Mouse (Mus musculus) neural tube, embryonic 14.5 days (tissue): ENCODE measurements around the gene Olfr646. TPM values are rescaled to one million over a fixed set of nuclear protein-coding genes. Genes with fewer than 3 reads are reported as not detected.

Experiments
- ATAC-seq: fragments of 200-750 bp; cut with Nextera tagmentation; 2 replicates; pipeline ENCODE4 v1.8.0; 2017; ENCODE audit warnings: low read depth, mild to moderate bottlenecking, moderate TSS enrichment, moderate library complexity
- H3K27ac ChIP-seq: fragments of 300-500 bp; sonication (generic); 2 replicates; pipeline ENCODE4 v1.5.1; 2014; ENCODE audit warnings: low read depth, mild to moderate bottlenecking, control low read depth, low read length, moderate library complexity, mixed read lengths
- H3K27me3 ChIP-seq: fragments of 300-500 bp; sonication (generic); 2 replicates; pipeline ENCODE4 v1.6.1; 2014; ENCODE audit warnings: low read length; ENCODE audit not compliant: control insufficient read depth, insufficient read depth
- H3K36me3 ChIP-seq: fragments of 300-500 bp; sonication (generic); 2 replicates; pipeline ENCODE4 v1.6.1; 2014; ENCODE audit warnings: low read length, mixed read lengths; ENCODE audit not compliant: control insufficient read depth, insufficient read depth
- H3K4me1 ChIP-seq: fragments of 300-500 bp; sonication (generic); 2 replicates; pipeline ENCODE4 v1.6.1; 2014; ENCODE audit warnings: low read length; ENCODE audit not compliant: control insufficient read depth, insufficient read depth
- H3K4me2 ChIP-seq: fragments of 300-500 bp; sonication (generic); 2 replicates; pipeline ENCODE4 v1.6.1; 2014; ENCODE audit warnings: mild to moderate bottlenecking, low read depth, low read length, control low read depth
- H3K4me3 ChIP-seq: fragments of 300-500 bp; sonication (generic); 2 replicates; pipeline ENCODE4 v1.5.1; 2014; ENCODE audit warnings: low read depth, low read length, control low read depth, mixed read lengths
- H3K9ac ChIP-seq: fragments of 300-500 bp; sonication (generic); replicated peaks from 2 replicates; pipeline ENCODE4 v1.6.1; 2014; ENCODE audit warnings: low read depth, mild to moderate bottlenecking, control low read depth, low read length, mixed read lengths
- H3K9me3 ChIP-seq: fragments of 300-500 bp; sonication (generic); 2 replicates; pipeline ENCODE4 v1.6.1; 2016; ENCODE audit warnings: low read length; ENCODE audit not compliant: control insufficient read depth
- WGBS: fragments of 180-500 bp; shearing (Covaris S2); extraction: QIAGEN DNeasy Blood & Tissue Kit; methylation state at CpG from one replicate; pipeline ENCODE4 v1.1.7; 2014; 5-methylcytosine and 5-hydroxymethylcytosine counted together
- polyA plus RNA-seq: library from polyadenylated mRNA; unstranded; fragments of >200 nt; fragmentation: Nextera tagmentation; extraction: Ambion mirVana; gene quantifications from 2 replicates; pipeline ENCODE4 v1.2.1, GENCODE M21; 2014

Olfr646 gene
- not detected in 2 replicates for polyA plus RNA-seq

DNA sequence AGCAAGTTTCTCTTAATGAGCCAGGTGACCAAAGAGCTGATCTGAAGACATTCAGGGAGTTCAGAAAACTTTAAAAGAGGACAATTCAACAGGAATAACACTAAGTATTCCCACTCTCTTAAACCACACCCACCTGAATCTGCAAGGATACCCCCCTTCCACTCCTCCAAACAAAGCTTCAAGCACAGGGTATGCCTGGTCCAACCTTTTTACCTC is at the start of gene Olfr646:
Gene Olfr646, plus strand, starts transcription at position 117 of the 216 bp plus-strand sequence.
- Histone ChIP-seq H3K4me1 (no peaks in the 10 kb centered on the region), H3K27me3 (no peaks in the 10 kb centered on the region), H3K4me3 (no peak within 1 kb of the TSS), H3K9ac (no peak within 1 kb of the TSS), H3K4me2 (no peak within 1 kb of the TSS), H3K36me3 (no peaks in the 10 kb centered on the region), H3K9me3 (no peaks in the 10 kb centered on the region), H3K27ac (no peak within 1 kb of the TSS)
- ATAC-seq: no peak

DNA sequence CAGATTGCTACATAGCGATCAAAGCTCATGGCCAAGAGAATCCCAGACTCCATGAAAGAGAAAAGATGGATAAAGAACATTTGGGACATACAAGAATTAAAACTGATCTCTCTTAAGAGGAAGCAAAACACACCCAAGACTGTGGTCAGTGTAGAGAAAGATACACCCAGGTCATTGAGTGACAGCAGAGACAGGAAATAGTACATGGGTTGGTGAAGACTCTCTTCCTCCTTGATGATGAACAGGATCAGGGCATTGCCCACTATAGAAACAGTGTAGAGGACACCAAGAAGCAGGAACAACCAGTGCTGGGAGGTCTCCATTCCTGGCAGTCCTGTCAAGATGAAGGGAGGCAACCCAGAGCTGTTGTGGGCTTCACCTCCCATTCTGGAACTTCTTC is 45.5 kb upstream of the Olfr646 start:
- 92% methylated on average over 1 of the region's 1 CpGs for WGBS
- Histone ChIP-seq H3K9ac (no peak overlapping the region), H3K9me3 (no peaks in the 10 kb centered on the region), H3K27me3 (no peaks in the 10 kb centered on the region), H3K4me3 (no peak overlapping the region), H3K4me1 (no peaks in the 10 kb centered on the region), H3K27ac (no peak overlapping the region), H3K4me2 (no peak overlapping the region), H3K36me3 (no peaks in the 10 kb centered on the region)
- ATAC-seq: no peak

DNA sequence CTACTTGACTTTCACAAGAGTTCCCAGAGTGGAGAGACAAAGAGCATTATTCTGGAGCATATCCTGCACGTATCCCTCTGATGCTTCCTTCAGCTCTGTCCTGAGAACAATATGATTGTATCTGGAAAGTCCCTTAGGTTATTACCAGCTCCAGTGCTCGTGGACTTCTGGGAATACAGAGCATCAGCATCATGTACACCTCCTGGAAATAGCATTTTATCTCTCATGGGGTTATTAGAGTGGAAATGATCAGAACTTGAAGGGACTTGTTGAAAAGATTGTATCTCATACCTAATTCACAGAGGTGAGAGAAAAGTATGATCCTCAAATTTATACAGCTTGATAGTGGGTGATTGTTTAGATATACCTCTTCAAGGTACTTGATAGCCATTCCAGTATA is 43.3 kb upstream of the Olfr646 start, which contains the start of gene 4930516K23Rik:
Gene 4930516K23Rik, minus strand, starts transcription at position 101 of the 400 bp plus-strand sequence.
- Histone ChIP-seq H3K27ac (no peak within 1 kb of the TSS), H3K4me3 (no peak within 1 kb of the TSS), H3K9me3 (no peaks in the 10 kb centered on the region), H3K36me3 (no peaks in the 10 kb centered on the region), H3K27me3 (no peaks in the 10 kb centered on the region), H3K4me2 (no peak within 1 kb of the TSS), H3K9ac (no peak within 1 kb of the TSS), H3K4me1 (no peaks in the 10 kb centered on the region)
- 53% methylated on average over 2 of the region's 2 CpGs for WGBS
- ATAC-seq: no peak

DNA sequence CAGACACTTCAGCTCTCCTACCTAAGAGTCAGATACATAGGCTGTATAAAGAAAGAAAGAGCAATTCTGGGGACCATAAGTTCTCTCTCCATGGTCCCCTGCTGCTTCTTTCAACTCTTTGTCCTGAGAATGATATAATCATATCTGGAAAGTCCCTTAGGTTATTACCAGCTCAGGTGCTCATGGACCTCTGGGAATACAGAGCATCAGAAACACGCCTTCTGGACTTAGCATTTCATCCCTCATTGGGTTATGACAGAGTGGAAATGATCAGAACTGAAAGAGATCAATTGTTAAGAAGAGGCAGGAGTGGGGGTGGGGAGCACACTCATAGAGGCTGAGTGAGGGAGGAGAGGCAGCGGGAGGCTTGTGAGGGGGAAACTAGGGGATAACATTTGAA is 32.9 kb upstream of the Olfr646 start, which contains the start of gene Olfr644:
Gene Olfr644, minus strand, starts transcription at position 101 of the 400 bp plus-strand sequence.
- Histone ChIP-seq H3K9ac (no peak within 1 kb of the TSS), H3K4me3 (no peak within 1 kb of the TSS), H3K4me1 (no peaks in the 10 kb centered on the region), H3K9me3 (no peaks in the 10 kb centered on the region), H3K36me3 (no peaks in the 10 kb centered on the region), H3K4me2 (no peak within 1 kb of the TSS), H3K27me3 (no peaks in the 10 kb centered on the region), H3K27ac (no peak within 1 kb of the TSS)
- WGBS: 78% methylated on average over 2 of the region's 2 CpGs
- no peak for ATAC-seq

DNA sequence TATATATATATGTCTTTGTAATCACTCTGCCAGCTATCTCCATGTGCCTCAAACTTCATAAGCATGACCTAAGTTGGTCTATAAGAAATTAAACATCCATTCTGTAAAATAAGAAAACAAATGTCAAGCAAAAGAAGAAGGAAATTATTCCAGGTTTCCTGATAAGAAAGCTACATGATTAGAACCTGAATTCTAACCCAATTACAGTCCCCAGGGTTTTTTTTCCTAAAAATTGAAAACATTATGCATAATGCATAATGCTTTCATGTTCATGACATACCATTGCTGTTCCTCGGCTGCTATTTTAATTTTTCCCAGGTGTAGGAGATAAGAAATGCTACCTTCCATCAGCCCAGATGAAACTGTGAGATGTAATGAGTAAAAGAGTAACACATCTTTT is 19.3 kb upstream of the Olfr646 start, which contains the start of gene Olfr645:
Gene Olfr645, minus strand, starts transcription at position 101 of the 400 bp plus-strand sequence.
- Histone ChIP-seq H3K27me3 (no peaks in the 10 kb centered on the region), H3K9me3 (no peaks in the 10 kb centered on the region), H3K9ac (no peak within 1 kb of the TSS), H3K27ac (no peak within 1 kb of the TSS), H3K36me3 (no peaks in the 10 kb centered on the region), H3K4me1 (no peaks in the 10 kb centered on the region), H3K4me3 (no peak within 1 kb of the TSS), H3K4me2 (no peak within 1 kb of the TSS)
- ATAC-seq: no peak
- WGBS: 86% methylated on average over 1 of the region's 1 CpGs

DNA sequence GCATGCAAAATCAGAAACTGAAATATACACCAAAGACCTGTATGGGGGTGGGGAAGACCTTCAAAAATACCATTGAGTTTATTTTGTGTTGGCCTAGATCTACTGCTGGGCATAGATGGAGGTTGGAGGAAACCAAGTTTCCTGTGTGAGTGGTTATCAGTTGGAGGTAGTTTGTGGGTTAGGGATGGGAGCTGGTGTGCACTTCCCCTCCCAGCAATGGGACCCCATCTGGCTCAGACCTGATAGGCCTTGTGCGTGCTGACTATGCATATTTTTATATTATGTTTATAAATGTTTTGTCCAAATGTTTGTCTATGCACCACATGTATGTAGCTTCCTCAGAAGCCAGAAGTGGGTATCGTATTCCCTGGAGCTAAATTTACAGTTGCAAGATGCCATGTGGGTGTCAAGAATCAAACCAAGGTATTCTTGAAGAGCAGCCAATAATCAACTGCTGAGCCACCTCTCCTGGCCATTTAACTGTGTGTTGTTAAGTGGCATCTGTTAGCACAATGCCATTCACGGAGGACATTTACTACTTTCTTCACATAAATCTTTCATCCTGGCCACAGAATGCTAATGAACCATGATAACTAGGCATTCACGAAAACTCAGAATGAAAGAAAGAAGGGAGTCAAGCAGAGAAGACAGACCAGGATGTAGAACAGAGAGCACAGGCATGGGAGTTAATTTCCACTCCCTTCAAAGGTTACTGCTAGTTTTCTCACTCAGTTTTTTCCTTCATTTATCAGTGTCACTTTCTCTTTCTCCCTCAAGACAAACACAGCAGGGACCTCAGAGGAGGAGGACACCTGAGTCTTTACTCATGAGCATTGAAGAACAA is 538 bp upstream of the Olfr646 start:
- Histone ChIP-seq H3K9me3 (no peaks in the 10 kb centered on the region), H3K36me3 (no peaks in the 10 kb centered on the region), H3K4me3 (no peak overlapping the region), H3K4me2 (no peak overlapping the region), H3K9ac (no peak overlapping the region), H3K27ac (no peak overlapping the region), H3K4me1 (no peaks in the 10 kb centered on the region), H3K27me3 (no peaks in the 10 kb centered on the region)
- 17% methylated on average over 4 of the region's 4 CpGs for WGBS
- peak; percentile 54; the same call in 1 of the 2 replicates for ATAC-seq

DNA sequence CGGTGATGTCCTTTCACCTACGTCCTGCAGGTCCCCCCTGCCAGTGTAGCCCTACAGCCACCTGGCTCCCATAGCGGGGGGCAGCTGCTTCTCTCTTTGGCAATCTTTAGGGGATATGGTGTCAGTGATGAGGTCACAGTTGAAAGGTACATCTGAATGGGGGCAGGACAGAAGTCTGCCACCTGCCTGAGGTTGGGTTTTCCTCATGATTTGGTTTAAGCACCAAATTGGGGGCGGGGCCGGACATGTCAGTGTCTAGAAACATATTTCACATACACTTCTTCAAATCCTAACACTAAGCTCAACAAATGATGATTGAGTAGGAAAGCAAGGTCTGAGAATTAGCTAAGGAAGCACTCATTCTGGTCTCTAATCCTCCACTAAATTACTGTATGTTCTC is 25.1 kb downstream of the Olfr646 start, which contains the start of gene Ubqln5:
Gene Ubqln5, minus strand, starts transcription at position 101 of the 400 bp plus-strand sequence.
- Histone ChIP-seq H3K9me3 (no peaks in the 10 kb centered on the region), H3K4me1 (no peaks in the 10 kb centered on the region), H3K36me3 (no peaks in the 10 kb centered on the region), H3K27me3 (no peaks in the 10 kb centered on the region), H3K27ac (no peak within 1 kb of the TSS), H3K4me2 (no peak within 1 kb of the TSS), H3K9ac (no peak within 1 kb of the TSS), H3K4me3 (no peak within 1 kb of the TSS)
- 97% methylated on average over 5 of the region's 5 CpGs for WGBS
- no peak for ATAC-seq

DNA sequence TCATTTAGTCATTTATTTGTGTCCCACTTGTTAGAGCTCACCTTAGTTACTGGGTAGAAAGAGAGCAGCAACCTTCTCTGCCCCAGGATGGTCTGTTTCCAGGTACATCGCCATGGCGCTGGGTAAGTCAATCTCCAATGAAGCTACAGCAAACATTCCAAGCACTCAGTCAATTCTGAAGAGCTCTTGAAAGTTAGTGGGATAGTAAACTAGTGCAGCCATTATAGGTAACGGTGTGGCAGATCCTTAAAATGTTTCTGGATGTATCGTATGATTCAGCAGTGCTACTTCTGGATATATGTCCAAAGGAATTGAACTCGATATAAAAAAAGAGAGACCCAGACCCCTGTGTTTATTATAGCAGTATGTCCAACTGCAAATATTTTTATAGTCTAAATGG is 32.6 kb downstream of the Olfr646 start, which contains the start of gene Olfr643:
Gene Olfr643, minus strand, starts transcription at position 101 of the 400 bp plus-strand sequence.
- Histone ChIP-seq H3K27ac (no peak within 1 kb of the TSS), H3K27me3 (no peaks in the 10 kb centered on the region), H3K4me3 (no peak within 1 kb of the TSS), H3K9me3 (no peaks in the 10 kb centered on the region), H3K4me1 (no peaks in the 10 kb centered on the region), H3K9ac (no peak within 1 kb of the TSS), H3K36me3 (no peaks in the 10 kb centered on the region), H3K4me2 (no peak within 1 kb of the TSS)
- WGBS: 90% methylated on average over 5 of the region's 5 CpGs
- no peak for ATAC-seq

DNA sequence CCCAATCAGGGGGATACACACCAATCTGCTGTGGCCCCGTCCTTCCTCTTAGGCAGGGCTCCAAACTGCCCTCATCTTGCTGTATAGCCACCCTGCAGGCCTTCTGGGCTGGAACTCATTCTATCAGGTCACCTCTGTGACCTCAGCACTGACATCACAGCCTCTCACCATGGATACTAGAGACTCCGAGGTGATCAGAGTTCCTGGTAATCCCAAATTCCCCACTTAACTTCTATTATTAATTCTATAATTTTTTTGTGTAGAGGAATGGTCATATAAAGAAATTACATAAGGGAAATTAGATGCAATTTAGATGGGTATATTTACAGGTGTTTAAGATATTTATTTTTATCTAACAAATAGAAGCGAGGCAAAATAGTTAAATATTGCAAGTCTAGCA is 38.5 kb downstream of the Olfr646 start, which contains the start of gene Ubqln3:
Gene Ubqln3, minus strand, starts transcription at position 101 of the 400 bp plus-strand sequence.
- no peaks in the 10 kb centered on the region for H3K4me1 ChIP-seq
- no peaks in the 10 kb centered on the region for H3K9me3 ChIP-seq
- H3K4me3 ChIP-seq: no peak within 1 kb of the TSS
- H3K4me2 ChIP-seq: no peak within 1 kb of the TSS
- 84% methylated on average over 3 of the region's 3 CpGs for WGBS
- no peaks in the 10 kb centered on the region for H3K36me3 ChIP-seq
- no peak within 1 kb of the TSS for H3K27ac ChIP-seq
- no peak for ATAC-seq
- H3K9ac ChIP-seq: no peak within 1 kb of the TSS
- H3K27me3 ChIP-seq: no peaks in the 10 kb centered on the region
